Comparison of ENCODE assay signal across 20 mouse cellular contexts in genomic region chr4:71279710-71280109, GRCm38 (mm10).
DNase-seq lines count a peak whose midpoint lies in the region; ATAC-seq and TF ChIP-seq lines count a peak whose summit lies in the region.
"Had no signal": no experiment of that assay in that cellular context is flagged by ENCODE, and none has a peak within 500 bp of the region (broad histone marks: within the 10 kb centered on the region; RNA-seq: fewer than 3 reads in every experiment).

No protein-coding gene starts in this region.

- no peak overlapping the region for H3K27ac ChIP-seq in MEL (ENCODE audit: control insufficient read depth, low read depth, low read length)
- no peak overlapping the region for H3K27ac ChIP-seq in forebrain, embryonic 12.5 days

- H3K79me2 ChIP-seq in MEL (ENCODE audit: control insufficient read depth, insufficient read depth, low read length, poor library complexity) = no peaks in the 10 kb centered on the region

- H3K4me3 ChIP-seq in G1E (ENCODE audit: low read depth, low read length) (no peak overlapping the region), MEL (ENCODE audit: control insufficient read depth in 1 of 2, insufficient read depth in 1 of 2, low read depth in 2 of 2, low read length in 2 of 2) (no peak overlapping the region)
- H3K4me3 ChIP-seq in forebrain, embryonic 12.5 days (replicated peaks) = no peak overlapping the region

- TF ChIP-seq CTCF in G1E (IDR thresholded peaks at IDR 0.05; ENCODE audit: low read depth, low read length) = no peak
- TF ChIP-seq CTCF in MEL (IDR thresholded peaks at IDR 0.05 in 2 of 3, conservative IDR thresholded peaks at IDR 0.05 in 1 of 3; ENCODE audit: control insufficient read depth in 1 of 3, insufficient read depth in 1 of 3, low read depth in 2 of 3, low read length in 3 of 3, poor library complexity in 1 of 3, severe bottlenecking in 1 of 3) = no peak

- no peak for TF ChIP-seq RAD21 in MEL (IDR thresholded peaks at IDR 0.05; ENCODE audit: low read depth, low read length)

- DNase-seq in G1E (ENCODE audit: low spot score) = no peak
- peak; percentile 38 for DNase-seq in MEL (ENCODE audit: low read depth, low spot score)
- no peak for DNase-seq in right cerebral cortex, adult 2 months (ENCODE audit: low spot score in 2 of 2)
- DNase-seq: adrenal gland, adult 2 months; adrenal gland, adult 8-10 months; adrenal gland, postnatal 10 days; adrenal gland, postnatal 14 days; adrenal gland, postnatal 25 days; adrenal gland, postnatal 36 days; B cell, adult 2 months; cerebellum, adult 11 months; cerebellum, adult 11-12 months; cerebellum, adult 18-20 months; cerebellum, adult 2 months; cerebellum, adult 8-10 months had no signal

- ATAC-seq in G1E (ENCODE audit: extremely low read depth, insufficient number of reproducible peaks, low FRiP score, poor library complexity, severe bottlenecking) = peak; percentile 66
- ATAC-seq in forebrain, embryonic 12.5 days (ENCODE audit: low FRiP score) = no peak
- ATAC-seq: activated CD4-positive, CD25-positive, alpha-beta regulatory T cell, adult 4 months; CD4-positive, CD25-positive, alpha-beta regulatory T cell, adult 4 months; Patski had no signal

- H3K27me3 ChIP-seq in G1E (ENCODE audit: insufficient read depth, low read length) = no peaks in the 10 kb centered on the region
- no peaks in the 10 kb centered on the region for H3K27me3 ChIP-seq in MEL (ENCODE audit: control insufficient read depth in 1 of 2, insufficient read depth in 2 of 2, low read length in 2 of 2)
- H3K27me3 ChIP-seq in forebrain, embryonic 12.5 days = no peaks in the 10 kb centered on the region
- H3K27me3 ChIP-seq: CH12.LX, Patski had no signal

- H3K9me3 ChIP-seq in G1E (replicated peaks) (peaks cover 3% of the 10 kb centered on the region; the same call in 1 of the 2 replicates), MEL (replicated peaks; ENCODE audit: insufficient read depth, low read length) (no peaks in the 10 kb centered on the region)
- H3K9me3 ChIP-seq in forebrain, embryonic 12.5 days = no peaks in the 10 kb centered on the region

- H3K9ac ChIP-seq in MEL (ENCODE audit: control insufficient read depth, low read depth, low read length, poor library complexity, severe bottlenecking) = no peak overlapping the region
- H3K9ac ChIP-seq in forebrain, embryonic 12.5 days = no peak overlapping the region

- no peak overlapping the region for H3K4me2 ChIP-seq in forebrain, embryonic 12.5 days

- H3K4me1 ChIP-seq in G1E (ENCODE audit: insufficient read depth, low read depth, low read length) = no peaks in the 10 kb centered on the region
- no peaks in the 10 kb centered on the region; a peak in 1 of 4 replicates for H3K4me1 ChIP-seq in MEL (ENCODE audit: control insufficient read depth in 1 of 2, insufficient read depth in 2 of 2, low read length in 2 of 2)
- no peaks in the 10 kb centered on the region for H3K4me1 ChIP-seq in forebrain, embryonic 12.5 days

- 79% methylated on average over 1 of the region's 1 CpGs for WGBS in forebrain, embryonic 12.5 days

- TF ChIP-seq POLR2A in MEL (IDR thresholded peaks at IDR 0.05; ENCODE audit: control insufficient read depth in 1 of 2, insufficient read depth in 1 of 2, low read depth in 1 of 2, low read length in 2 of 2, poor library complexity in 1 of 2) = no peak

- peak; percentile 72 to 76 for TF ChIP-seq EP300 in MEL (IDR thresholded peaks at IDR 0.05; ENCODE audit: low read depth in 1 of 2, low read length in 2 of 2)

- H3K36me3 ChIP-seq in G1E (replicated peaks) (no peaks in the 10 kb centered on the region), MEL (ENCODE audit: control insufficient read depth in 1 of 2, insufficient read depth in 2 of 2, low read length in 2 of 2) (peaks cover 0 to 5% of the 10 kb centered on the region in 2 experiments; a peak in 2 of 4 replicates)
- no peaks in the 10 kb centered on the region for H3K36me3 ChIP-seq in forebrain, embryonic 12.5 days (replicated peaks)

TF ChIP-seq in MEL, 35 proteins besides CTCF, POLR2A, EP300 and RAD21:
- no peak for TF ChIP-seq ELF1 (IDR thresholded peaks at IDR 0.05; ENCODE audit: low read depth, low read length)
- no peak for TF ChIP-seq CHD1 (IDR thresholded peaks at IDR 0.05; ENCODE audit: low read depth, low read length)
- 0 out of 2 replicates have a peak, but pooled peaks have one; percentile 29 for TF ChIP-seq RCOR1 (IDR thresholded peaks at IDR 0.05; ENCODE audit: low read depth, low read length)
- TF ChIP-seq ZKSCAN1 (IDR thresholded peaks at IDR 0.05; ENCODE audit: low read depth, low read length) = no peak
- TF ChIP-seq GATA1 (IDR thresholded peaks at IDR 0.05; ENCODE audit: low read depth, low read length) = peak; percentile 84
- no peak for TF ChIP-seq SIN3A (IDR thresholded peaks at IDR 0.05; ENCODE audit: low read length)
- no peak for TF ChIP-seq ZC3H11A (IDR thresholded peaks at IDR 0.05; ENCODE audit: low read depth, low read length)
- TF ChIP-seq GABPA (IDR thresholded peaks at IDR 0.05; ENCODE audit: low read depth, low read length) = no peak
- TF ChIP-seq TCF12 (IDR thresholded peaks at IDR 0.05; ENCODE audit: low read depth, low read length) = no peak
- TF ChIP-seq TBP (IDR thresholded peaks at IDR 0.05; ENCODE audit: low read depth, low read length) = no peak
- no peak for TF ChIP-seq BHLHE40 (IDR thresholded peaks at IDR 0.05; ENCODE audit: borderline replicate concordance, low read depth, low read length)
- TF ChIP-seq ETS1 (IDR thresholded peaks at IDR 0.05; ENCODE audit: low read depth, low read length) = peak; percentile 48; the same call in 1 of the 2 replicates
- TF ChIP-seq UBTF (IDR thresholded peaks at IDR 0.05; ENCODE audit: borderline replicate concordance, insufficient read depth, low read depth, low read length) = no peak
- no peak for TF ChIP-seq USF1 (IDR thresholded peaks at IDR 0.05; ENCODE audit: low read depth, low read length)
- TF ChIP-seq MAX (IDR thresholded peaks at IDR 0.05; ENCODE audit: low read length) = no peak
- TF ChIP-seq MAFK (IDR thresholded peaks at IDR 0.05; ENCODE audit: borderline replicate concordance, low read depth, low read length) = no peak
- TF ChIP-seq KAT2A (conservative IDR thresholded peaks at IDR 0.05; ENCODE audit: low read depth, low read length) = no peak
